Mouse (Mus musculus) kidney, postnatal 25 days (tissue): Measurements from ENCODE around the gene Sfn.

ENCODE experiments used
- DNase-seq, 2 experiments: peaks; one replicate each; pipeline ENCODE4 v3.0.0; 2021; ENCODE audit warnings: mixed read lengths in 2 of 2

The Sfn gene

GRCm38 (mm10) chr4:133619473-133620136 lies 17.6 kb upstream of the Sfn start:
- DNase-seq: no peak

- DNase-seq: no peak
Measured at GRCm38 (mm10) chr4:133617936-133618335, 16.0 kb upstream of the Sfn start.

DNA sequence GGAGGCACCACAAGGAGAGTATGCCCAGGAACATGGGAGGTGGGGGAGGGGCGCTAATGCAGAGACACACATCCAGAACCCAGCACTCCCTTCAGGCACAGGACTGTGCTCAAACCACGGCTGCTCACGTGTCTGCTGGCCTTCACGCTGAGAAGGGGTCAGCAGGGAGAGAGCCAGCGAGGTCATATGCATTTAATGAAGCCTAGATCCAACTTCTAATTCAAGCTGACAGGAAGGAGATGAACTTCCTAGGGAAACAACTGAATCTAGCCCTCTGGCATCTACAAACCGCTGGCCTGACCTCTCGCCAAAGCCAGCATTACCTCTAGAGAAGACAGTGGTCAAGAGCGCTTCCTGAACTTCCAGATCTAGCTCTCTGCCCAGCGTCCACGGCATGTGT lies 13.4 kb upstream of the Sfn start:
- peak; percentile 39 to 70 for DNase-seq

DNA sequence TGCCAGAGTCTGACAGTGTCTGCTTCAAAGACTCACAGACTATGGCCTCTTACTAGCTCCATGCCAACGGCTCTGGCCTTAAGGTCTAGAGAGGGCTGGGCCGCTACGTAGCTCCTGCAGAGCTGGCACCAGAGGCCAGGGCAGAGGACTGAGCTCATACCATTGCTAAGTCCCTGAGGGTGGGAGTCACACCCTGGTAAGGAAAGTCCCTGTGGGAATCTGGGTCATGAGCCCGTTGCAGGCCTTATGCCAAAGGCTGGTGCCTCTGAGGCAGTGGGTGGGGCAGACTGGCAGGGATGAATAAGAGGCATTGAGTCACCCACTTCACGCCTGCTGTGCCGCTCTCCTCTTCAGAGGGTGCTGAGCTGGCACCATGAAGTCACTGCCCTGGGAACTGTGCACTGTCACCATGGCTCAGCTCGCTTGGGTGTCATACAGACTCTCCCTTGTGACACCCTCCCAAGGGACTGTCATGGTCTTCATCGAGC lies 12.3 kb upstream of the Sfn start:
- DNase-seq: no peak

- no peak for DNase-seq
Measured at GRCm38 (mm10) chr4:133613867-133614266, 11.9 kb upstream of the Sfn start.

GRCm38 (mm10) chr4:133613026-133613425 lies 11.1 kb upstream of the Sfn start:
- DNase-seq: no peak

- no peak for DNase-seq
Measured at GRCm38 (mm10) chr4:133612416-133612815, 10.4 kb upstream of the Sfn start.

DNA sequence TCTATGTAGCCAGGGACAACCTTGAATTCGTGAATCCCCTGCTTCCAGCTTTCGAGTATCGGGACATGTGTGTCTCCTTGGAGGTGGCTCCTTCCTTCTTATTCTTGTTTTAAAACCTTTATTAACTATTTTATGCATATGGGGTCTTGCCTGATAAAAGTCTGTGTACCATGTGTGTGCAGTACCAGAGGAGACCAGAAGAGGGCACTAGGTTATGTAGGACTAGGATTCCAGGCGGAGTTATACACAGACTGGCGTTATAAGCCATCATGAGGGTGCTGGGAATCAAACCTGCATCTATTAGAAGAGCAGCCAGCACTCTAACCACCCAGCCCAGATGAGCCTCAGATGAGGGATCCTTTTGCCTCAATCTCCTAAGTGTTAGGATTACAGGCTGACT lies 9.8 kb upstream of the Sfn start:
- DNase-seq: no peak

DNA sequence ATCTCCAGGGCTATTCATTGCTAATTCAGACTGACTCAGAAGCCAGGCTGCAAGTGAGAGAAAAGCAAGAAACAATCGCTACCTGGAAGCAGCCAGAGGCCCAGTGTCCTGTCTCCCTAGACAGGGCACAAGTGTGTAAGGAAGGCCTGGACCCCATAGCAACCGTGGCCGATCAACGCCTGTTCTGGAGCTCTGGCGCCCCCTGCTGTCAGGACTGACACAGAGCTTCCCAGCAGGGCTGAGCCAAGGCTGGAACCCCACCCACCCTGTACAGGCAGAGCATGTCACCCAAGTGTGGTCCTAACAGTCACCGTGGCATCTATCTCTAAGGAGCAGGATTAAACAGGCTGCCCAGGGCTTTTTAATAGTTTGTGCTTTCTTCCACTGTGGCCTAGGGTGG lies 7.8 kb upstream of the Sfn start:
- DNase-seq: peak; percentile 90 to 93

- DNase-seq: no peak
Measured at GRCm38 (mm10) chr4:133607284-133607683, 5.3 kb upstream of the Sfn start.

DNA sequence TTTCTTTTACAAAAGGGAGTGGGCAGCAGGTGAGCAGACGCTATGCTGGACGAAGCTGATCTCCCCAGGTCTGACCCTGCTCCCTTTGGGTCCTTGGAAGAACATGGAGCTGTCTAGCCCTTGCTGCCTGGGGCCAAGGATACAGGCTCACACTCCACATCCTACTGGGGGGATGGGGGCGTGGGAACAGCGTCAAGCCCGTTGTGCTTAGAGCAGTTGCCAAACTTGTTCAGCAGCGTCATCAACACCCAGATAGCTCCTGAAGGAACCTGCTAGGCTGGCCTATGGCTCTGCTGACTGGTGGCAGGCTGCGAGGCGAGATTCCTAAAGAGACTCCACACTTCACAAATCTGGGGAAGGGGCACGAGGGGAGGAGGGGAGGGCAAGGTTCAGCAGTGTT lies 3.4 kb upstream of the Sfn start:
- no peak for DNase-seq

GRCm38 (mm10) chr4:133604856-133605255 lies 2.9 kb upstream of the Sfn start:
- no peak for DNase-seq

GRCm38 (mm10) chr4:133604175-133604574 lies 2.2 kb upstream of the Sfn start:
- no peak for DNase-seq

- DNase-seq: no peak
Measured at GRCm38 (mm10) chr4:133603056-133603455, 1.1 kb upstream of the Sfn start.

GRCm38 (mm10) chr4:133600306-133600705 lies 1.7 kb downstream of the Sfn start:
- no peak for DNase-seq

DNA sequence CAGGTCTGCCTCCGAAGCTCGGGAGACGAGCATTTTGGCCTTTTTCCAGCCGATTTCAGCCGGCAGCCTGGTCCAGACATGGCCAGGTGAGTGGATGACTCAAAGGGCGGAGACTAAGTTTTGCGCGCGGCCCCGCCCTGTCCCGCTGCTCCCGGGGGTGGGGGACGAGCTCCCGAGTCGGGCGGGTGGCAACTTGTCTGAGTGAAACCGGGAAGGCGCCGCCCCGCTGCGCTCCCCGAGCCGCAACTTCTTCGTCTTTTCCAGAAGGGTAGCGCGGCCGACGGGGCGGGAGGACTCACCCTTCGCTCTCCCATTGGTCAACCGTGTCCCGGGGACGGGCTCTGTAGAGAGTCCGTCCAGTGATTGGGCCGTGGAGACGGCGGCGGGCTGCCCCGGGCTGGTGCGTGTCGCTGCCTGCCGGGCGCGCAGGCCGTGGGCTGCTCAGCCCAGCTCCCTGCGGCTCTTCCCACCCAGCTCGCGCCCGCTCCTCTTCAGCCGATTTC lies 2.3 kb downstream of the Sfn start:
- DNase-seq: peak; percentile 96 to 98

DNA sequence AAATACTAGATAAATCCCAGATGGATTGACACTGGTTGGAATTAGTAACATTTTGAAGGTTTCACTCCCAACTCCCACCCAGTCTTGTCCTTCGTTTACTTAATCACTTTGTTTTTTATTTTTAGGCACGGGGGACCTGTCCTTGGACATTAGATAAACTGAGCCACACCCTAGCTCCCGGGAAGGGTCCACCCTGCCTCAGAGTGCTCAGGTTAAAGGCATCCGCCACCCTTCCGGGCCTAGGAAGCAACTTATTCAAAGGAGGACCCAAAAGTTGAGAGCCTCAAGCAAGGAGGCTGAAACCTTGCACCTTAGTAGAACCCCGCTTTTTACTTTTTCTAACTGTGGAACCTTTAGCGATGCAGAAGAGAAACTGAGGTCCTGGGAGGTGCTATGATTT lies 2.9 kb downstream of the Sfn start:
- no peak for DNase-seq

DNA sequence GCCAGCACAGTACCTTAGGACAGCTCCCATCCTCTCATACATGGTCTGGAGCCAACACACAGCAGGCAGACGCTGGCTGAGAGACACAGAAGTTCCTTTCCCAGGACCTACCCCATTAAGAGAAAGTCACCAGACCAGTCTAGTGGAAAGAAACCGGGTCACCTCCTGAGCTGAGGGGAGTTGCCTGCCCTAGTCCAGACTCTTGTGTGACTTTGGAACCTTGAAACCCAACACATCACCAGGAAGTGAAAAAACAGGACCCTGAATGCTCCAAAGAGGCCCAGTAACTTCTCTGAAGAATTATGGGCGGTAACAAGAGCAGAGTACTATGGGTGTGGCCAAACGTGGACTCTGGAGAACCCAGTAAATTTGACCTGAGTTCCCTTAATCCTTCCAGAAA lies 3.4 kb downstream of the Sfn start:
- DNase-seq: no peak

GRCm38 (mm10) chr4:133596084-133596483 lies 5.9 kb downstream of the Sfn start:
- DNase-seq: no peak

DNA sequence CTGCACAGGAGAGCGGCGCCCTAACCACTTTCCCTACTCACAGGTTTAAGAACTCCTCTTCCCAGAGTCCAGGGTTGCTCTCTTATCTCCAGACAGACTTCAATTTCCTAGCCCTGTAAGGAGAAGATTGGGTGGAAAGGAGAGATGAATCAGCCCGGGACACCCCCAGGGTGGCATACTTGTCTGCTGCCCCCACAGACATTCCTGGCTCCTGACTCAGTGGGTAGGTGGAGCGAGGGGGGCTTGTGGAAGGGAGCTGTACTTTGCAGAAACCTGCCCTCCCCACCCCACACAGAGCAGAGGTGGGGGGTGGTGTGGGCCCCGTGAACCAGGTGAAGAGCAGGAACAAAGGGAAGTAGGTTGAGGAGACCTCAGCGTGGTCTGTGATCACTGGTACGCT lies 6.4 kb downstream of the Sfn start:
- DNase-seq: no peak

- DNase-seq: peak; percentile 73 to 77
Measured at GRCm38 (mm10) chr4:133592570-133592969, 9.4 kb downstream of the Sfn start.

- peak; percentile 89 to 93 for DNase-seq
Measured at GRCm38 (mm10) chr4:133584059-133584951, 17.7 kb downstream of the Sfn start, which contains the start of gene Gpn2. TSS of gene Gpn2 (plus strand) at chr4:133584362.

DNA sequence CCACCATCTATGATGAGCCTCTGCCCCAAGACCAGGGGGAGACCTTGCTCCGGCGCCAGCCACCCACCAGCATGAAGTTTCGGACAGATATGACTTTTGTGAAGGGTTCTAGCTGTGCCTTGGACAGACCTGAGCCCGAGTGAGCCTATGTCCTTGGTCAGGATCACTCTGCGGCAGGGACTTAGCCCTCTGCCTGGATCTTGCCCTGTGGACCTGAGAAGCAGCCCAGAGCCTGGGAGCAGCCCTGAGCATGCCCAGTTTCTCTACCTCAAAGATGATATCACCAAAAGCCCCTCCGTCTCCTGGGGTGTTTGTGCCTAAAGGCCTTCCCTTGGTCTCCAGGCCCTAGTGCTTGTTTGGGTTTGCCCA lies 18.3 kb downstream of the Sfn start:
- DNase-seq: peak in 1 of 2 experiments; percentile 16

GRCm38 (mm10) chr4:133577983-133578382 lies 24.0 kb downstream of the Sfn start:
- no peak for DNase-seq
